Mouse (Mus musculus): ENCODE measurements around the gene Tubgcp4. TPM values are rescaled to one million over a fixed set of nuclear protein-coding genes. Genes with fewer than 3 reads are reported as not detected.
A peak's percentile ranks its signal among the peaks of the same experiment; 100 is the strongest.
"Not testable (repeated sequence)": the region's sequence is repeated elsewhere in the genome, so short reads cannot be mapped to it uniquely, and the experiment has no call there.

Tubgcp4 gene
- 10 to 100 TPM; 10.2 to 16.5 (median 11.7) TPM for total RNA-seq (2022)

- DNase-seq (ENCODE audit: low spot score in 2 of 2): no peak
Observed at GRCm38 (mm10) chr2:121170481-121170971, at the start of gene Tubgcp4. Gene Tubgcp4, plus strand, starts transcription at chr2:121170654.

DNA sequence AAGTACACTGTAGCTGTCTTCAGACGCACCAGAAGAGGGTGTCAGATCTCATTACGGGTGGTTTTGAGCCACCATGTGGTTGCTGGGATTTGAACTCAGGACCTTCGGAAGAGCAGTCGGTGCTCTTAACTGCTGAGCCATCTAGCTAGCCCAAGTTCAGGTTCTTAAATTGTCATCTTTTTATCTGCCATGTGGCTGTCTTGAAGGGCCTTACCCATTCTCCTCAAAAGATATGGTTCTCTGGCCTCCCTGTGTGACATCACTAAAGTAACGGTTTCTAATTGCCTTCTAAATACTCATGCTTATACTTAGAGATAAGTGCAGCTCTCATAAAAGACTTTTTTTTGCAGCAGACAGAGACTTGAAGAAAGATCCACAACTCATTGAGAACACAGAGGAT is 44.2 kb upstream of the Tubgcp4 start:
- not testable (repeated sequence) for DNase-seq (ENCODE audit: low spot score in 2 of 2)

DNA sequence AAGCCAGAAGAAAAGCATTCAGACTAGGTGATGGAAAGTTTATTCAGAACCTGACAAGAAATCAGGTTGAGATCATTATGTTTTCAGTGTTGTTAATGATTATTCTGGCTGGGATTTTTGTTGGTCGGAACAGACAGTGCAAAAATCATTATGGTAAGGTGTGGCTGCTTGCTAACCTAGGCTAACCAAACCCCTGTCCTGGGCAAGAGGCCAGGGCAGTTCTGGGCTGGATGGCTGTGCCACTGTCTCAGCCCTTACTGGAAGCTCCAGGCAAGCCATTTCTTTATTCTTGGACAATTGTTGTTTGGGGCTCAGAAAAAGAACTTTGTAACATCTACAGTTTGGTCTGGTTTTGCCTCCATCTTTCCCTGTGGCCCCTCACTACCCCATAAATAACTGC is 42.9 kb upstream of the Tubgcp4 start:
- no peak for DNase-seq (ENCODE audit: low spot score in 2 of 2)

GRCm38 (mm10) chr2:121128865-121129620 is 41.4 kb upstream of the Tubgcp4 start:
- DNase-seq (ENCODE audit: low spot score in 2 of 2): no peak

DNA sequence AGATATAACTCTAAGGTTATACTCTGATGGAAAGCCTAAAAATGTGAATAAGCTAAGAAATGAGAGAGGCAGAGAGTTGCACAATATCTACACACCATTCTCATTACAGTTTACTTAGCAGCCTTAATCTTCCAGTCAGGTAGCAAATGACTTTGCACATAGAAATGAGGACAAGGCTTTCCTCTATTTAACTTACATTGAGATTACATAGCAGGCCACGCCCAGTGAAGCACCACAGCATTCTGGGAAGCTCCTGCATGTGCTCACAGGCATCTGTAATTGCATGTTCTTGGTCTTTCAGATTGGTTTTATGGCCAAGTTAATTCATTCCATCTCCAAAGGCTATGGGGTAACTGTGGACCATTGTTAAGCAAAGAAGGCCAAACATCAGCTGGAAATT is 37.6 kb upstream of the Tubgcp4 start:
- DNase-seq (ENCODE audit: low spot score in 2 of 2): no peak

DNA sequence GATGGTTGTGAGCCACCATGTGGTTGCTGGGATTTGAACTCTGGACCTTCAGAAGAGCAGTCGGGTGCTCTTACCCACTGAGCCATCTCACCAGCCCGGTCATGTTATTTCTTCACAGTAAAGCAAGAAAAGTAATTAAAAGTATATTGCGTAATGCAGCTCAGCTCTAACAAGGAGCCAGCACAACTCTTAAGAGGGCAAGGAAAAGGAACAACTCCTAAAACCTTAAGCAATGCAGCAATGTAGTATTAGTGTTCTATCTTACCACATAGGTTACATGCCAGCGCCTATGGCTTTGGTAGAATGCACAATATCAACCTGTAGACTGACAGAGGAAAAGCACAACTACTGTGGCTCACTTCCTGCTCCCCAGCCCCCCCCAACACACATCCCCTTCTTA is 33.1 kb upstream of the Tubgcp4 start:
- no peak for DNase-seq (ENCODE audit: low spot score in 2 of 2)

DNA sequence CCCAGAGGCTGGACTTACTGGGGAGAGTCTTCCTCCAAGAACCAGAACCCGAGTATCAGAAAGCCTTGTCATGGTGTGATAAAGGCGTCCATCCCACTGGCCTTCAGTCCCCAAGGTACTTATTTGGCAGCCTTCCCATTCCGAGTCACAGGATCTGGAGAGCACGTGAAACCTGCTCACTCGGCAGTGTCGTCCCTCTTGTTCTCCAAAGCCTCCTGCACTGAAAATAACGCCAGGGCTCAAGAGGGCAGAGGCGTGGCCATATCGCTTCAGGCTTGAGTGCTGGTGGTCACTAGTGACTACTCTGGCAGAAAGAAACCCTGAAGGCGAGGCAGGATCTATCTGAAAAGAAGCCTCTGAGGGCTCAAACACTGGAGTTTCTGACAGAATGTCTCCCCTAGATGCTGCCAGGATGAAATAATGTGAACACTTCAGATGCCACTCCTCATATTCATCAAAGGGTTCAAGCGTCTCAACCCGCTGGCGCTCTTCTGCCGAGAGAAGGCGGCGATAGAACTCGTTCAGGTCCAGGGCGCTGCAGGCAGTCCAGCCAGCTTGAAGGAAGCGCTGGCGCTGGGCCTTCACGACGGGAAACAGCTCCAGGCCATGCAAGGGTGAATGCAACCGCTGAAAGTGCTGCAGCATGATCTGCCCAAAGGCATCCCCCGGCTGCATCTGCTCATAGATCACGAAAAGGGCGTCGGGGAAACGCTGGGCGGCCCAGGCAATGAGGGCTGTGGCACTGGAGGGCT is 31.0 kb upstream of the Tubgcp4 start:
- DNase-seq (ENCODE audit: low spot score in 2 of 2): peak in 1 of 2 experiments; percentile 33

DNA sequence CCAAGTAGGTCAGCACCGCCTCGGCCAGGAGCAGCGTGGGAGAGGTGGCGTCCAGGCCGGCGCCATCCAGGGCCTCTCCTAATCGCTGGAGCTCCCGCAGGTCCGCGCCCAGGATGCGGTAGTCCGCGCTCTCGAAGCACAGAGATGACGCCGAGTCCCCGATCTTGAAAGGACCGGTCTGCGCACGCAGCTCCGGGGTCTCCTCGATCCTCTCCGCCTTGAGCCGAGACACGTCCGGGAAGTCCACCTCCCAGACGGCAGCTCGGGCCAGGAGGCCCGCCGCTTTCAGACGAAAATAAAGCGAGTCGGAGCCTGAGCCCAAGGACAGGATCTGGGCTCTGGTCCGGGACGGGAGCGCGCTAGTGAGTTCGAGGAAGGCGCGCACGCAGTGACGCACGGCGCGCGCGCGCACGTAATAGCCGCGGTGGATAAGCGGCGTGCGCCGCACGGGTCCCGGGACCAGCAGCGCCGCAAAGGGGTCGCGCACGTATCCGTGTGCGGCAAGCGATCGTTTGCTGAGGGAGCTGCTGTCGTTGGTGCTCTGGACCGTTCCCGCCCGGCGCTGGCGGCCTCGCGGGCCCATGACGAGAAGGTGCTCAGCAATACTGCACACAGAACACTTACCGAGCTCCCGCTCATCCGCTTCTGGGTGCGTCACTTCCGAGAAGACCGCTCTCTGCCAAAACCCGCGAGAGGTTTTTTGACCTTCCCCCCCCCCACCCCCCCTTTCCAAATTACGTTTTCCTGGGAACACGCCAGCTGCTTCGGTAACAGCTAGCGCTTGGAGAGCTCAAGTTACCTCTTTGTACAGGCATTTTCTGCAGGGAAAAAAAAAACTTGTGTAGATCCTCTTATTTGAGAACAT is 30.2 kb upstream of the Tubgcp4 start, which contains the start of the genes Adal and Lcmt2:
Adal (plus strand) TSS at position 411 of the 865 bp plus-strand sequence.
Lcmt2 (minus strand) TSS at position 636 of the 865 bp plus-strand sequence.
- peak; percentile 89 for DNase-seq (ENCODE audit: low spot score in 2 of 2)

DNA sequence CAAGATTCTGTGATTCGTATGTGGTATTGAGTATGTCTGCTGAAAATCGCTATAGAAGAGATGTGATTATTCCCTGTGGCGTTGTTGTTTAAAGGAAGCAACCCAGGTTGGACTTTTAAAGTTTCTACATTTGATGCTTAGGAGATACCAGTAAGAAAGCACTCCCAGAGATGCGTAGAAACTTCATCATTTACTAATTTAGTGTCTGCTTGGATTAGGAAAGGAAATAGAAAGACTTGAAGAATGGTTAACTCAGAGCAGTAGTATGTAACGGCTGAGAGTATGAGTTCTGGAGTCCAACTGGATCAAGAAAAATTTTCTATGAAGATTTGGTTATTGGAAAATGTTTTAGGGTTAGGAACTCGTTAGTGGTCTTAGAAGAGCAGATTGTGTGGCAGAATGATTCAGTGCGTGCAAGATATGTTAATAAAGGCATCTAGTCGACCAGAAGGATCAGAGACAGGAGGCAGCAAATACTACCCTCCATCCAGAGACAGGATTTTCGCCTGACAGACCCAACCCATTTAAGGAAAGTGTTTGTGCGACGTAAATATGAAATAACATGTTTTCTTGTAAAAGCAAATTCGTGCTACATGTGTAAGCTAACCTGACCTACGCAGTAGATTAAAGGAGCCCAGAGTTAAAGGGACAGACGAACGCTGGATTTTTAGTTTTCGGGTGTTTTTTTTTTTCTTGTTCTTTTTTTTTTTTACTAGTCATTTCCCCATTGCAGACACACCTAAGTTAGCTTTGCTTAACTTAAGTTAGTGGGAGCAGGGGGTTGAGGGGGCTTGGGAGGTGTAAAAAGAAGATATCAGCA is 29.0 kb upstream of the Tubgcp4 start:
- no peak for DNase-seq (ENCODE audit: low spot score in 2 of 2)

DNA sequence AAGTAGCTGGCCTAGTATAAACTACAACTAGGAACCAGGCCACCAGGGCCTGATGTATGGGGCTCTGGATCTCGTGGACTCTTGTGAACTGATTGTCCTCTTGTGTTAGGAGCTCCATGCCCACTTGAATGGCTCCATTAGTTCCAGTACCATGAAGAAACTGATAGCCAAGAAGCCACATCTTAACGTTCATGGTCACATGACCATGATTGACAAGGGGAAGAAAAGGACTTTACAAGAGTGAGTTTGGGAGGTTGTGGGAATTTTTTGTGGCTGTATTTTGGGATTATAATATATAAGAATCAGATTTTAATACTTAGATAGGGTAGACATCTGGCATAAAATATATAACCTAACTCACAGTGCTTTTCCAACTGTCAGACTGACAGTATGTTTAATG is 28.0 kb upstream of the Tubgcp4 start:
- DNase-seq (ENCODE audit: low spot score in 2 of 2): no peak

DNA sequence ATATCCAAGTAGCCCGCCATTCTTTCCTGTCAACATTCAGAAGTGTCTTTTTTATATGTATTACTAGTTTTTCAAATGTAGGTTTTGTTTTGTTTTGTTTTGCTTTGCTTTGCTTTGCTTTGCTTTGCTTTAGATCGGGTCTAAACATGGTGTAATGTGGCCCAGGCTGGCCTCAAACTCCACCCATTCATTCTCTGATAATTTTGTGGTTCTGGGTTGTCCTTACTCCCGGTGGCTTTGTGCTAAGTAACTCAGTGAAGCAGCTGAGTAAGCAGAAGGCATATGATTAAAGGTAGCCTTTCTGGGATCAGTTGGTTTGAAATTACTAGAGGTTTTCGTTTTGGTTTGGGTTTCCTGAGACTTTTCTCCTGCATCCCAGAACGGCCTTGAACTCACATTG is 20.8 kb upstream of the Tubgcp4 start:
- DNase-seq (ENCODE audit: low spot score in 2 of 2): no peak

DNA sequence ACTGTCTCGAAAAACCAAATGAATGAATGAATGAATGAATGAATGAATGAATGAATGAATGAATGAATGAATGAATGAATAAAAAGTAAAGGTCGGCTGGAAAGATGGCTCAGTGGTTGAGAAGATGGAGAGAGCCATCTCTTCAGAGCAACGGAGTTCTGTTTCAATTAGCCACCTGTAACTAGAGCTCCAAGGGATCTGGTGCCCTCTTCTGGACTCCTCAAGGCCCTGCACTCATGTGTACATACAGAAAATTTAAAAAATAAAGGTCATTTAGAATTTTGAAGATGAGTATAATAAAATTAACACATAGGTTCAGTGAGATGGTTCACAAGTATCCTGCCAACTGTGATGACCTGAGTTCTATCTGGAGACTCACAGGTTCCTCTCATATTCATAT is 17.4 kb upstream of the Tubgcp4 start:
- DNase-seq (ENCODE audit: low spot score in 2 of 2): no peak

GRCm38 (mm10) chr2:121169173-121169572 is 1.3 kb upstream of the Tubgcp4 start:
- DNase-seq (ENCODE audit: low spot score in 2 of 2): no peak

- DNase-seq (ENCODE audit: low spot score in 2 of 2): peak in 1 of 2 experiments; percentile 9
Observed at GRCm38 (mm10) chr2:121169902-121170301, 552 bp upstream of the Tubgcp4 start.

DNA sequence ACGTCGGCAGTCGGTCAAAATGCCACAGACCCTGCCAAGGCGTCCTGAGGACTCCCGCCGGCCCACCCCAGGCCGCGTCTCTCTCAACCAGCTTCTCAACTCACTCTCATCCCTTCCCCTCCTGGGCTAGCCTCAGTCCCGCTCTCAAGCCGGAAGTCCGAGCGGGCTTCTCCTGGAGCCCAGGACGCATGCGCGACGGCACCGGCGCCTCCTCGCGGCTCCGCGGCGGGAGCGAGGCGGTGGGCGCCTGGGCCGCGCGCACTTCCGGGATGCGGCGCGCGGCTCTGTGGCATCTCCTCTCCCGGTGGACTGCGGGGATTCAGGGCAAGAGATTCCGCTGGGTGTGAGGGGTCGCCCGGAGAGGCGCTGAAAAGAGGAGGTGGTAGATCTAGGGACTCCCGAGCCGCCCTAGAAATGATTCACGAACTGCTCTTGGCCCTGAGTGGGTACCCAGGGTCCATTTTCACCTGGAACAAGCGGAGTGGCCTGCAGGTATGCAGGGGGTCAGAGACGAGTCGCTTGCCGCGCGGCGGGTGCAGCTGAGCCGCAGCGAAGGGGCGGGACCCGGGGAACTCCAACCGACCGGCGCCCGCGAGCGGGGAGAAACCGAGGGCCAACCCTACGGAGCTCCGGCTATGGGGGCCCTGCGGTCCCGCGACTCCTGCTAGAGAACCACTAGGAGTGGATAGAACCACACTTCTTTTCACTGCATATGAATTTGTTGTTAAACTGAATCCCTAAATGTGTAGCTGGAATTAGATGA is 707 bp downstream of the Tubgcp4 start, which contains the start of gene Zscan29:
Zscan29 (minus strand) TSS at position 146 of the 763 bp plus-strand sequence.
- DNase-seq (ENCODE audit: low spot score in 2 of 2): peak; percentile 72 to 82

DNA sequence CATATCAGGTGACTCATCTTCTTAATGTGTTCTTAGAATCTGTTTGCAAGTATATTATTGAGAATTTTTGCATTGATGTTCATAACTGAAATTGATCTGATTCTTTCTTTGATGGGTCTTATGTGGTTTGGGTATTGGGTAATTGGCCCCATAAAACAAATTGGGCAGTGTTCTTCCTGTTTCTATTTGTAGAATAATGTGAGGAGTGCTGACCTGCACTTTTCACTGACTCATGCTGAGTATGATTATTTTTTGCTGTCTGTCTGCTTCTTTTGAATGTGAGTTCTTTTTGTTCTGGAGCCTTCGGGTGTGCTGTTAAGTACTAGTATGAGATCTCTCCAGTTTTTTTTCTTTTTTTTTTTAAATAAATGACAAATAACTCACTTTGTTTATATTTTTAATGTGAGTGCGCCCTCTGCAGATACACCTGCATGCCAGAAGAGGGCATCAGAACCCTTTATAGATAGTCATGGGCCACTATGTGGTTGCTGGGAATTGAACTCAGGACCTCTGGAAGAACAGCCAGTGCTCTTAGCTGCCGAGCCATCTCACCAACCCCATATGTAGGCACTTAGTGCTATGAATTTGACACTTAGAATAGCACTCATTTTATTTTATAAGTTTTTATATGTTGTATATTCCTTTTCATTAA is 8.5 kb downstream of the Tubgcp4 start:
- DNase-seq (ENCODE audit: low spot score in 2 of 2): no peak

DNA sequence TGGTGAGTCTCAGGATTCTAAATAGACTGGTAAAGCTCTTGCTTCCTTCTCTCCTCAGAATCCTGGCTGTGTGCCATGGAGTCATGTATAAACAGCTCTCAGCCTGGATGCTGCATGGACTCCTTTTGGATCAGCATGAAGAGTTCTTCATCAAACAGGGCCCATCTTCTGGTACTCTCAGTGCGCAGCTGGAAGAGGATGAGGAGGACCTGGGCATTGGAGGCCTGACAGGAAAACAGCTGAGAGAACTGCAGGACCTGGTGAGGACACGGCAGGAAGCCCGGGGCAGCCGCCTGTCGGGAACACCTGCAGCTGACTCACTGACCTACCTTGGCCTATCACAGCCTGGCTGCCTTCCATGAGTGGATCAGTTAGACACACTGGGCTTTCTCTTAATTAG is 13.0 kb downstream of the Tubgcp4 start:
- no peak for DNase-seq (ENCODE audit: low spot score in 2 of 2)

DNA sequence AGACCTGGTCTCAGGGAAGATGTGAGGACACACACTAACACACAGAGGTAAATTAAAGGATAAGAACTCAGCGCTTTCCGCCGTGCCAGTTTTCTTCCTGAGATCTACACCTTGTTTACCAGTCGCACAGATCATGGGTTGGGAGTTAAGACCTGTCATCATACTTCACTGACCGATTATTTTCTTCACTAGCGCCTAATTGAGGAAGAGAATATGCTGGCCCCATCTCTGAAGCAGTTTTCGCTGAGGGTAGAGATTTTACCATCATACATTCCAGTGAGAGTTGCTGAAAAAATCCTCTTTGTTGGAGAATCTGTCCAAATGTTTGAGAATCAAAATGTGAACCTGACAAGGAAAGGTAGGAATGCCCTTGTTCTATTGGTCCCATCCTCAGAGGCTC is 13.7 kb downstream of the Tubgcp4 start:
- no peak for DNase-seq (ENCODE audit: low spot score in 2 of 2)

GRCm38 (mm10) chr2:121188530-121188929 is 18.1 kb downstream of the Tubgcp4 start:
- no peak for DNase-seq (ENCODE audit: low spot score in 2 of 2)

Measured in gastrocnemius, adult 8-10 months (tissue).